Mouse (Mus musculus) testis, adult 2 months (tissue): ENCODE measurements at regions not wholly inside any gene's neighbourhood (a gene's known extent, or its start where the extent isn't known, plus 50 kb on each side); places are given as distances from the start of the nearest gene placed in this dataset.

Experiments
- H3K27ac ChIP-seq: fragments of 200-500 bp; 2 replicates; pipeline ENCODE4 v1.5.1; 2012; ENCODE audit warnings: low read depth, low read length; ENCODE audit not compliant: control insufficient read depth, insufficient read depth
- H3K27me3 ChIP-seq: fragments of 200-500 bp; 2 replicates; pipeline ENCODE4 v1.6.1; 2012; ENCODE audit warnings: mild to moderate bottlenecking, low read length, moderate library complexity; ENCODE audit not compliant: control insufficient read depth, insufficient read depth
- H3K36me3 ChIP-seq: fragments of 200-500 bp; 2 replicates; pipeline ENCODE4 v1.6.1; 2012; ENCODE audit warnings: mild to moderate bottlenecking, low read length; ENCODE audit not compliant: control insufficient read depth, insufficient read depth
- H3K4me1 ChIP-seq: fragments of 200-500 bp; 2 replicates; pipeline ENCODE4 v1.6.1; 2012; ENCODE audit warnings: low read length; ENCODE audit not compliant: control insufficient read depth, insufficient read depth
- H3K4me3 ChIP-seq: fragments of 200-500 bp; 2 replicates; pipeline ENCODE4 v1.5.1; 2012; ENCODE audit warnings: low read depth, mild to moderate bottlenecking, low read length, moderate library complexity, mixed read lengths; ENCODE audit not compliant: control insufficient read depth
- CTCF ChIP-seq: fragments of 200-500 bp; IDR thresholded peaks from 2 replicates; pipeline ENCODE4 v1.5.1; 2012; ENCODE audit warnings: low read depth, mild to moderate bottlenecking, inconsistent platforms, low read length, moderate library complexity; ENCODE audit not compliant: control insufficient read depth, insufficient read depth, insufficient replicate concordance
- POLR2A ChIP-seq: fragments of 200-500 bp; IDR thresholded peaks from 2 replicates; pipeline ENCODE4 v1.6.1; 2012; ENCODE audit warnings: low read depth, mild to moderate bottlenecking, inconsistent platforms, low read length, moderate library complexity; ENCODE audit not compliant: control insufficient read depth

GRCm38 (mm10) chr13:43954714-43955393 is 170.3 kb downstream of the Cd83 start:
- Histone ChIP-seq H3K27ac (no peak overlapping the region), H3K4me1 (no peaks in the 10 kb centered on the region), H3K36me3 (no peaks in the 10 kb centered on the region), H3K27me3 (no peaks in the 10 kb centered on the region), H3K4me3 (no peak overlapping the region)
- no peak for TF ChIP-seq CTCF
- no peak for TF ChIP-seq POLR2A

GRCm38 (mm10) chr13:43957046-43957445 is 172.5 kb downstream of the Cd83 start:
- TF ChIP-seq POLR2A (no peak), CTCF (no peak)
- no peaks in the 10 kb centered on the region; the same call in 1 of the 2 replicates for H3K4me1 ChIP-seq
- H3K27me3 ChIP-seq = no peaks in the 10 kb centered on the region
- no peak overlapping the region for H3K27ac ChIP-seq
- no peaks in the 10 kb centered on the region for H3K36me3 ChIP-seq
- no peak overlapping the region for H3K4me3 ChIP-seq

- no peaks in the 10 kb centered on the region for H3K36me3 ChIP-seq
- H3K27ac ChIP-seq = no peak overlapping the region
- no peaks in the 10 kb centered on the region for H3K27me3 ChIP-seq
- H3K4me1 ChIP-seq = no peaks in the 10 kb centered on the region; the same call in 1 of the 2 replicates
- H3K4me3 ChIP-seq = no peak overlapping the region
- no peak for TF ChIP-seq POLR2A
- no peak for TF ChIP-seq CTCF
Measured at GRCm38 (mm10) chr13:43959121-43959572, 174.6 kb downstream of the Cd83 start.

- no peak for TF ChIP-seq POLR2A
Measured at GRCm38 (mm10) chr13:43961047-43961690, 176.6 kb downstream of the Cd83 start.

GRCm38 (mm10) chr13:43961987-43962386 is 177.4 kb downstream of the Cd83 start:
- no peaks in the 10 kb centered on the region; the same call in 1 of the 2 replicates for H3K4me1 ChIP-seq
- H3K36me3 ChIP-seq = no peaks in the 10 kb centered on the region
- TF ChIP-seq POLR2A (no peak), CTCF (no peak)
- no peaks in the 10 kb centered on the region for H3K27me3 ChIP-seq
- H3K4me3 ChIP-seq = no peak overlapping the region
- no peak overlapping the region for H3K27ac ChIP-seq

More at GRCm38 (mm10) chr13:43961047-43961690, 176.6 kb downstream of the Cd83 start:
- Histone ChIP-seq H3K4me3 (no peak overlapping the region), H3K4me1 (no peaks in the 10 kb centered on the region; the same call in 1 of the 2 replicates), H3K36me3 (no peaks in the 10 kb centered on the region), H3K27me3 (no peaks in the 10 kb centered on the region), H3K27ac (no peak overlapping the region)

GRCm38 (mm10) chr13:43963321-43963720 is 178.7 kb downstream of the Cd83 start:
- no peaks in the 10 kb centered on the region for H3K27me3 ChIP-seq
- no peaks in the 10 kb centered on the region for H3K36me3 ChIP-seq
- no peaks in the 10 kb centered on the region; the same call in 1 of the 2 replicates for H3K4me1 ChIP-seq
- H3K4me3 ChIP-seq = no peak overlapping the region
- H3K27ac ChIP-seq = no peak overlapping the region
- TF ChIP-seq CTCF = no peak
- no peak for TF ChIP-seq POLR2A

- H3K27me3 ChIP-seq = no peaks in the 10 kb centered on the region
- no peaks in the 10 kb centered on the region for H3K36me3 ChIP-seq
- no peak for TF ChIP-seq CTCF
- TF ChIP-seq POLR2A = no peak
Measured at GRCm38 (mm10) chr13:43965256-43965905, 180.8 kb downstream of the Cd83 start.

More at GRCm38 (mm10) chr13:43965256-43965905, 180.8 kb downstream of the Cd83 start:
- Histone ChIP-seq H3K4me1 (no peaks in the 10 kb centered on the region; the same call in 1 of the 2 replicates), H3K27ac (no peak overlapping the region), H3K4me3 (no peak overlapping the region)
